Mouse (Mus musculus): ENCODE results near the gene Smurf1.
A peak's percentile ranks its signal among the peaks of the same experiment; 100 is the strongest.

The Smurf1 gene

DNA sequence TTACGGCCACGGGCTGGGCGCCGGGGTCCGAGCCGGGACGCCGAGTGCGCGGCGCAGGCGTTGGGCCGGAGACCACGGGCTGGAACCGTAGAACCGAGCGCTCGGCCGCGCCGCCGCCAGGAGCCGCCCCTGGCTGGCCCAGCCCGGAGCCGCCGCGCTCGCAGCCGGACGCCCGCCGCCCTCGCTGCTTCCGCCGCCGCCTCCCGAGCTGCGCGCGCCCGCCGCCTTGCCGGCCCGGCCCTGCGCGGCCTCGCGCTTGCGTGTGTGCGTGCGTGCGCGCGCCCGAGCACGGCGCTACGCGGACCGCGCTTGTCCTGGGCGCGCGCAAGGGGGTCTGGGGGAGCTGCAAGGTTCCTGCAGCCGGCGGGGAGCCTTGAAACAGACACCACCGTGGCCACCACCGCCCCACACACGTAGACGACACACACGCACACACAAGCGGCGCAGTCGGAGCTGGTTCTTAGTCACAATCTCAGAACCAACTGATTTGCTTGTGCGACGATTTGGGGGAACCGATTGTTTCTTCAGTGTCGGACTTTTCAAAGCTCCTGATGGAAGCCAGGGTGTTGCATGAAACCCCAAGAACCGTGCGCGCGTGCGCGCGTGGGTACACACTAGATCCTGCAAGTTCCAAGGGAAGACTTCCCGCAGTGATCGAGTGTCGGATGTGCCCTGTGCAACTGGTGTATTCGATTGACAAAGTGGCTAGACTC lies at the start of gene Smurf1:
TSS of gene Smurf1 (minus strand) at position 209 of the 713 bp plus-strand sequence.
- peak; percentile 80 for DNase-seq (ENCODE audit: low read depth, low spot score)

DNA sequence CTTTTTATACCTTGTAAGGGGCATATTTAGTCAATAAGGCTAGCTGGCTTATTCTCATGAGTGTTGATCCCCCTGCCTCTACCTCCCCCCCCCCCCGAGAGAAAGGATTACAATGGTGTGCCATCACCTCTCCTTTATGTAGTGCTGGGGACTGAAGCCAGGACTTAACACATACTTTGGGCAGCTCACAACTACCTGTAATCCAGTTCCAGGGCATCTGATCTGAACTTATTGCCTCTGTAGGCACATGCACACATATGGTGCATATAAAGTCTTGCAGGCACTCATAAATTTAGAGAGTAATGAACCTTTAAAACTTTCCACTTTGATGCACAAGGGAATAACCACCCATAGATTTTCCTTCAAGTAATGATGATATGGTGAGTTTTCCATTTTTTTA lies 48.6 kb upstream of the Smurf1 start:
- no peak for DNase-seq (ENCODE audit: low read depth, low spot score)

DNA sequence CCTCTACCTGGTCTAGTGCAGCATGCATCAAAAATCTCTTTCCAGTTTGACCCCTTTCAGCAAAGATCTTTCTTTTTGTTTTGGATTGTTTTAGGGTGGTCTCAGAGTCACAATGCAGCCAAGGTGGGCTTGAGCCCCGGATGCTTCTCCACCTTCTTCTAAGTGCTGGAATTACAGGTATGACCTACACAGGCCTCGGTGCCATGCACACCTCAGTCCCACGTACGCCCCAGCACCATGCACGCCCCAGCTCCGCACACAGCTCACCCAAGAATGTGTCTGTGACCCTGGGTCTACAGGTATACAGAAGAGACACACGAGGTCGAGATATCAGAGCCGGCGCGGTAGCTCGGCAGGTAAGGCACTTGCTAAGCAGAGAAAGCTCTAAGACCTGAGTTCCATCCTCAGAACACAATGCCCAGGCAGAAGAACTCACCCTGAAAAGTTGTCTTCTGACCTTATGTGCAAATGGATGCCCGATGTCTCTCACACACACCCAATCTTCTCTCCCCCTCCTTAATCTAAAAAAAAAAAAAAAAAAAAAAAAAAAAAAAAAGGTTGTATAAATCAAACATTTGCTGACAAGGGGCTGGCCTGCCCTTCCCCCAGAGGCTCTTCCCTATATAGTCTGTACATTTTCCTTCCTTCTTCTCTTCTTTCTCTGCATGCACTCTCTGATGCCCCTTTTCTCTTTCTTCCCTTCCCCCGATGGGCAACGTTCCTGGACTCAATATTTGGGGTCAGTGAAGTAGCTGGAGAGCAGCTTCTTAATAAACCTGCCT lies 43.4 kb upstream of the Smurf1 start:
- DNase-seq (ENCODE audit: low read depth, low spot score) = no peak

DNA sequence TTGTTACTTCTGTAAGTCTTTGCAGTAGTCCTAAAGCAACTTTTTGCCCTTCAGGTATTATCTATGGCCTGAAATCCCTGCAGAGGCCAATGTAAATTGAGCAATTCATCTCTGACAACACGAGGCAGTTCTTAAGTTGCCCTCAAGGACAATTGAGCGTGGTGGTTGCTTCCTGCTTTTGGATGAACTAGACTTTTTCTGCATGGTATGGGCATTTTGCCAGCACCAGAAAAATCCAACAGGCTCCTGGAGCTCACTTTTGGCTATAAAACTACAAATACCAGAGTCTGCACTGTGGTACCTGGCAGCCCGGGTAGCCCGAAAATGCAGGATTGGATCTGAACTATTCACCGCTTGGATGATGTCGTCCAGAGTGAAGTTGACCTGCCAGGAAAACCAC lies 39.9 kb upstream of the Smurf1 start:
- DNase-seq (ENCODE audit: low read depth, low spot score) = peak; percentile 22

DNA sequence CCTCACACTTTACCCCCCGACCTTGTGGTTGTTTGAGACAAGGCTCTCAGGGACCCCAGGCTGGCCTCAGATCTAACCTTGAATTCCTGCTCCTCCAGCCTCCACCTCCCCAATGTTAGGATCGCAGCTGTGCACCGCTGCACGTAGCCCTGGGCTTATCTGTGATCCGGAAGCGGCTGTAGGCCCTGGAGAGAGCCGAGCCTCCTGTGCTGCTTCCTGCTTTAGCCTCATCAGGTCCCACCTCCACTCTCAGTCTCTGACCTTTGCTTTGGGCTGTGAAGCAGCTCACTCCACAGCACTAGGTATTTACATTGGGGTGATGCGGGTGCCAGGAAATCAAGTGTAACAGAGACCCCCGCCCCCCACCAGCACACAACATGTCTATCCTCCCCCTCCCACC lies 38.8 kb upstream of the Smurf1 start:
- DNase-seq (ENCODE audit: low read depth, low spot score) = no peak

DNA sequence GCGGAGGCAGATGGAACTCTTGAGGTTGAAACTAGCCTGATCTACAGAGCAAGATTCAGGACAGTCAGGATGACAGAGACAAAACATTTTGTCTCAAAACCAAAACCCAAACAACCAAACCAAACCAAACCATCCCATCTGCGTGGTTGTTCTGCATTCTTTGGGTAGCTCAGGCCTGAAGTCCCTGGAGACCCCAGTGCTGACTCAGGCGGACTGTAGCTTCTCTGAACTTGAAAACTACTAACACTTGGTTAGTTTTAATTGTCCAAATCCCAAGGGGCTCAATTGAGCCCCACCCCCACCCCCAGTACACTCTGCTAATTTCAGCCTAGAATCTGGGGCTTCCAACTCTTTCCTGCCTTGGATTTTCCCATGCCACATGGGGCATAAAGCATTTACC lies 37.7 kb upstream of the Smurf1 start:
- DNase-seq (ENCODE audit: low read depth, low spot score) = peak; percentile 69

DNA sequence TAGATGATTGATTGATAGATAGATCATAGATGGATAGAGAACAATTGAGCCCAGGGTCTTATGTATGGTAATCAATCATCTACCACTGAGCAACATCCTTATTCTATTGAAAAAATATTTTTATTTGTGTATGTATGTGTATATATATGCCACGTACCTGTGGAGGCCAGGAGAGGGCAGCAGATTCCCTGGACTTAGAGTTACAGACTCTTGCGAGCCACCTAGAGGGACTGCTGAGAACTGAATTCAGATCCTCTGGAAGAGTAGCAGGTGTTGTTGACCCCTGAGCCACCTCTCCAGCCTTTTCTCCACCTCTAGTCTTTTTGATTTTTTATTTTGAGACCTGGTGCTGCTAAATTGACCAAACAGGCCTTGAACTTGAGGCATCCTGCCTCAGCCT lies 32.8 kb upstream of the Smurf1 start:
- DNase-seq (ENCODE audit: low read depth, low spot score) = peak; percentile 79

DNA sequence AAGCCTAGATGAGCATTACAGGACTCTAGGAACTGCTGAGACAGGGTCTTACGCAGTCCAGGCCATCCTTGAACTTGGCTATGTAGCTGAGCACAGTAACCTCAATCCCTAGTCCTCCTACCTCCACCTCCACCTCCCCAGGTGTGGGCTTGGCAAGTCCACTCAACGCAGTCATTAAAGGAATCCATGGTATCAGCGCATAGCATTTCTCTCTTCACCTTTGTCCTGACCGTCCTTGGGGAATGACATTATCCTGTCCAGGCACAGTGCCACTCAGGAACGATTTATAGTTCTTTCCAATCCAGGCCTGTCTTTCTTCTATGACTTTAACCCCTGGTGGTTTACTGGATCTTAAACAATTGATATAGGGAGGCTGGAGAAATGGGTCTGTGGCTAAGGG lies 24.8 kb upstream of the Smurf1 start:
- no peak for DNase-seq (ENCODE audit: low read depth, low spot score)

DNA sequence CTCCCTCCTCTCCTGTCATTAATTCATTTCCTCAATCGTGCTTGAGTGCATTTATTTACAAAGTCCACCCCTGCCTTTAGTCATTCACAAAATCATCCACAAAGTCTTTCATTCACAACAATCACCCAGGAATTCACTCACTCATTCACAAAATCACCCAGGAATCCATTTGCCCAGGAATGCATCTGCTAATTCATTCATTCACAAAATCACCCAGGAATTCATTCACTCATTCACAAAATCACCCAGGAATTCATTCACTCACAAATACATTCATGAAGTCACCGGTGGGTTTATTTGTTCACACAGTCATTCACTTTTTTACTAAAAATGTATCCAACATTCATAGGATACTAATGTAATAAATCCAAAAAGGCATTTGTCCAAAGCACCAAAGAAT lies 24.4 kb upstream of the Smurf1 start:
- no peak for DNase-seq (ENCODE audit: low read depth, low spot score)

DNA sequence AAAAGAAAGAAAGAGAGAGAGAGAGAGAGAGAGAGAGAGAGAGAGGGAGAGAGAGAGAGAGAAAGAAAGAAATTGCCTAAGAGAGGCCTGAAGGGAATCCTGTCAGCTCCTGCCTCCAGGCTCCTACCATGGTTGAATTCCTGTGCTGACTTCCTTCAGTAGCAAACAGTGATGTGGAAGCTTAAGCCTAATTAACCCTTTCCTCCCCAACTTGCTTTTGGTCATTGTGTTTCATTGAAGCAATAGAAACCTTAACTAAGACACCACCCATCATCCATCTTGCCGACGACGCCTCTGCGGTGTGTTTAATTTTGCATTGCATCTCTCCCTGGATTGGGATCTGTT lies 23.4 kb upstream of the Smurf1 start:
- no peak for DNase-seq (ENCODE audit: low read depth, low spot score)

DNA sequence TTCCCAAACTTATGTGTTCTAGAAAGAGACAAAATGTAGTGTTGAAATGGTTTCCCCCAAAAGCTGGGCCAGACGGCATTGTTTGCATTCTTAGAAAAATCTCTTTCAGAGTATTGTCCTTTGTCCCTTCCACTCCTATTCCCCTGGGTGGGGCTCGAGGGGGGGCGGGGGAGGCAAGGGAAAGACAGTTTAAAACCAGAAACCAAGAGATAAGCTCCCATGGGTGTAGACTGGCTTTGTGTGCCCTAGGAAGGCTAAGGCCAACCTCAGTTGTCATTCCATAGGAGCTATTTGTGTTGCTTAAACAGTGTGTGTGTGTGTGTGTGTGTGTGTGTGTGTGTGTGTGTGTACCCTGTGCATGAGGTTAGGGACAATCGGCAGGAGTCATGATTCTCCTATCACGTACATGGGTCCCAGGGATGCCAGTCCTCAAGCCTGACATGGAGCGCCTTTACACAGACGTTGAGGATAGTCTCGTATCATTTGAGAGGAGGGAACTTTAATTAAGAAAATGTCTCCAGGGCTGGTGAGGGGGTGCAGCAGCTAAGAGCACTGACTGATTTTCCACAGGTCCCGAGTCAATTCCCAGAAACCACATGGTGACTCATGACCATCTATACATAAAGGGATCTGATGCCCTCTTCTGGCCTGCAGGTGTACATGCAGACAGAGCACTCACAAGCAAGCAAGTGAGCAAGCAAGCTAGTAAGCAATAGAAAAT lies 22.9 kb upstream of the Smurf1 start:
- peak; percentile 96 for DNase-seq (ENCODE audit: low read depth, low spot score)

DNA sequence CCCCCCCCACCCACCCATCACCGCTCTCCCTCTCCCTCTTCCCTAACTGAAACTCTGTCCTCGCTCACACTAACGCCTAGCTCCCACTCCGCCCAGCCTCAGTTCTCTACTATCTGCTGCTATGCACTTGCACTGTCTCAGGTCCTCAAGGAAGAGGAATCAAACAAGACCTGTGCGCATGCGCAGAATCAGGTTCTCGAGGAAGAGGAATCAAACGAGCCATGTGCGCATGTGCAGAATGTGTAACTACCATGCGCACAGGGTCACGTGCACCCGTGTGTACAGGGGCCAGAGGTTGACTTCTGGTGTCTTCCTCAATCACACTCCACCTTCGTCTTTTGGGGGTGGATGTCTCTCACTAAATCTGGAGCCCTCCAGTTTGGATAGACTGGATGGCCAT lies 21.9 kb upstream of the Smurf1 start:
- no peak for DNase-seq (ENCODE audit: low read depth, low spot score)

DNA sequence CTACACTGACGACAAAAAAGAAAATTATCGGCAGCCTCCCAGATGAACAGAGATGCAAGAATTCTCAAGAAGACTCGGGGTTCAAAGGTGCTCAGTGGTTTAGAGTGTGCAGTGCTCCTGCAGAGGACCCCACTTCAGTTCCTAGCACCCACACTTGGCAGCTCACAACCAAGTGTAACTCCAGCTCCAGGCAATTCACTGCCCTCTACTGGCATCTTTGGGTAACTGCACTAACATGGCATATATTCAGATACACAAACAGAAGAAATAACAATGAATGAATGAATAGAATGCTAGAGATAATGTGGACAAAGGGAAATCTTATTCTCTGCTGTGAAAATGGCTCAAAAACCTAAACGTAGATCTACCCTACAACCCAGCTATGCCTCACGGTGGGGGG lies 19.2 kb upstream of the Smurf1 start:
- no peak for DNase-seq (ENCODE audit: low read depth, low spot score)

DNA sequence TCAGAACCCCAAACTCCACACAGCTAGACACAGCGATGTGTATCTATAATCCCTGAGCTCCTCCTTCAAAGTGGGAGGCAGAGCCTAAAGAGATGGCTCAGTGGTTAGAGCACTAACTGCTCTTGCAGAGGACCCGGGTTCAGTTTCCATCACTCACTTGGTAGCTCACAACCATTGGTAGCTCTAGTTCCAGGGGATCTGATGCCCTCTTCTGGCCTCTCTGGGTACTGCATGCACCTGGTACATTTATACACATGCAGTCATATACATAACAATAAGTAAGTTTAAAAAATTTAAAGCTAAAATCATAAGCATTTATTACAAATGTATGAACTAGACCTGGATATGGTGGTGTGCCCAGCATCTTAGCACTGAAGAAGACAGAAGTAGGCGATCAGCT lies 17.6 kb upstream of the Smurf1 start:
- peak; percentile 32 for DNase-seq (ENCODE audit: low read depth, low spot score)

DNA sequence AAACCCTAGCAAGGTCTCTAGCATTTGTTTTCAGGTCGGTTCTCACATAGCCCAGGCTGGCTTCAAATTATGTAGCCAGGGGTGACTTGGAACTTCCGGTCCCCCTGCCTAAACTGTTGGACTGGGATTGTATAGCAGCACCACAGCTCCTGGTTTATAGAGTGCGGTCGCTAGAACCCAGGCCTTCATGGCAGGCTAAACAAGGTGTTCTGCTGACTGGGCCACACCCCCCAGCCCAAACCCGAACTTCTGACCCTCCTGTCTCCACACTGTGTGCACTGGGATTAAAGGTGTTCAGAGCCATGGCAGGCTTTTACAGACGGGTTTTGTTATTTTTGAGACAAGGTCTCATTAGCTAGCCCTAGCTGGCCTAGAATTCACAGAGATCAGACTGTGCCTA lies 13.5 kb upstream of the Smurf1 start:
- DNase-seq (ENCODE audit: low read depth, low spot score) = no peak

DNA sequence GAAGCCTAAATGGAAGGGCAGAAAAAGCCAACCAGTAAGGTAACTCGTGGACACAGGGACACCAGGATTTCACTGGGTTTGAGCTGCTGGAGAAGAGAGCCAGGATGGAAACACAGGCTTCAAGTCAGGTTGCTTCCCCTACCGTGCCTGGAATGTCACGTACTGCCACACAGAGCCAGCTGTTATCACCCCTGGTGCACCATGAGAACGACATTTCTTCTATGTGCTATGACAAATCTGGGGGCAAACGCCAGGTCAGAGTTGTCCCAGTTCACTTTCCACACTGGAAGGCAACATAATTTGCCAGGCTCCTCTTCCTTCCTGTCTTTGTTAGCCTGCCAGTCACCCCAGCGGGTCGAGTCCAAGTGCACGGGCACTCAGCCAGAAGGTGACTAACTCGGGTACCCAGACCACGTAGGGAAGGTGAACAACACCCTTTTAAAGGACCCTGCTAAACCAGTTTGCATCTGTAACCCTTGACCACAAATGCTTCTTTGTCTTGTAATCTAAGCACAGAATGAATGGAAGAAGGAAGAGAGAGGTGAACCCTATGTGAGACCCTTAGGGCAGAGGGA lies 13.0 kb upstream of the Smurf1 start:
- DNase-seq (ENCODE audit: low read depth, low spot score) = peak; percentile 83

DNA sequence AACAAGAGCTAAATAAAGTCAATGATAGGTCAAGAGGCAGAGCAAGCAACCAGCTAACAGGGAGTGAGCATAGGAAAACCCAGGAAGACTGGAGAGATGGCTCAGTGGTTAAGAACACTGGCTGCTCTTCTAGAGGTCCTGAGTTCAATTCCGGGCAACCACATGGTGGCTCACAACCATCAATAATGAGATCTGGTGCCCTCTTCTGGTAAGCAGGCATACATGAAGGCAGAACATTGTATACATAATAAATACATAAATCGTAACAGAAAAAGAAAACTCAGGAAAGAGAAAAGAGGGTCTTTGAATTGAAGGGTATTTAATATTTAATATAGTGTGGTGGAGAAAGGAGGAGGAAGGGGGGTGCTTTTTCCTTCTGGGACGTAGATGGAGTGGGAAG lies 5.6 kb upstream of the Smurf1 start:
- no peak for DNase-seq (ENCODE audit: low read depth, low spot score)

DNA sequence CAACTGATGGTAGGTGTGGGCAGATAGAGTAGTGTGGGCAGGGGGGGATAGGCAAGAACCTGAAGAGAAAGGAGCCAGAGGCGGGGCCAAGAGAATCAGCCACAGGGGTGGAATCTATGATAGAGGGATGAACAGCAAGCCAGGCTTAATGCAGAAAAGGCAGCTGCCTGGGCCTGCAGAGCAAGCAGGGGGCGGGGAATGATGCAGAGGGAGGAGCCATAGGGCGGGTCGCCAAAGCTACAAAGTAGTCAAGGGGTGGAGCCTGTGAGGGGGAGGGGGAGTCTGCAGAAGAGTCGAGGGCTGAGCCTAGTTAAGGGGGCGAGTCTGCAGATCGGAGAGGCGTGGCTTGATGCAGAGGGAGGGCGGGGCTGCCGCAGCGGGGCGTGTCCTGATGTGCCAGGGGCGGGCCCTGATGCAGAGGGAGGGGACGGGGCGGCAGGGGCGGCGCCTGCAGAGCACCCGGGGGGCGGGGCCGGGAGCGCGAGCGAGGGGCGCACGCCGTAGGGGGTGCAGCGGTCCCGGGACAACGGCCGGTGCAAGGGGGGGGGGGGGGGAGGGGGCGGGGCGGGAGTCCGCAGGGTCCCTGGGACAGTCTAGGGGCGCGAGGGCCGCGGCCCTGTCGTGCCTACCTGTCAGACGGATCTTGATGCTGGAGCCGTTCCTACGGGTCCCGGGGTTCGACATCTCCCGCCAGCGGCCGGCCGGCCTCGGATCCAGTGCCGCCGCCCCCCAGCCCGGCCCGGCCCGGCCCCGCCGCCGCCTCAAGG lies 592 bp downstream of the Smurf1 start:
- DNase-seq (ENCODE audit: low read depth, low spot score) = peak; percentile 97

DNA sequence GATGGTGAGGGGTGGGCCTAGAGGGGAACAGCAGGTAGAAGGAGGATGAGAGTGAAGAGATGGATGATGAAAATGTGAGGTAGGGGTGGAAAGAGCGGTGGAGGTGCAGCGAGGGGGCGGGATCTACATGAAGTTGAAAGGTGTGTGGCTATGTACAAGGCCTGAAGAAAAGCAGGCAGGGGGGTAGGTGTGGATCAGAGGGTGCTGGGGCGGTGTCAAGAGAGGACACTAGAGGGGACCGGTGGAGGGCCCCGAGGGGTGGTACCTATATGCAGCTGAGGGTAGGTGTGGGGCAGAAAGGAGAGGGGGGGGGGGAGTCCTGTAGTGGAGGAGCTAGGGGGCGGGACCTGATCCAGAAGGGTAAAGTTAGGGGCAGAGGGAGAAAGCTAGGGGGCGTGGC lies 1.2 kb downstream of the Smurf1 start:
- DNase-seq (ENCODE audit: low read depth, low spot score) = no peak

DNA sequence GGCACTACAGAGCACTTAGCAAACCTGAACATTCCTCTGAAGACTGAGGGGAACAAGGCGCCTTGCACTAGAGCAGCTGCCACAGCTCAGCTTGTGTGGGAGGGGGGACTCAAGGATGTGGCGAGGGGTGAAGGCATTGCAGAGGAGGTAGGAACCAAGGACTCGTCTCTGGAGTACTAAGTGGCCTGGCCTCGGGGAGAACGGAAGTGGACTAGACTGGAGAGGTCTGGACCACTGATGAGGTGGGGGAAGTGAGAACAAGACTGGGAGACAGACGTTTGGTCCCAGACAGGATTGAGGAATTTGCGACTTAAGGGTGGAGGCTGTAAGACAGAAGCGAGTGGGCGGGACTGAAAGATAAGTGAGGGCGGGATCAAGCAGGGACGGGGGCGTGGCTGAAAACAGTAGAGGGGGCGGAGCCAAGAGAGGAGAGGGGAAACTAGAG lies 1.8 kb downstream of the Smurf1 start:
- DNase-seq (ENCODE audit: low read depth, low spot score) = peak; percentile 89

DNA sequence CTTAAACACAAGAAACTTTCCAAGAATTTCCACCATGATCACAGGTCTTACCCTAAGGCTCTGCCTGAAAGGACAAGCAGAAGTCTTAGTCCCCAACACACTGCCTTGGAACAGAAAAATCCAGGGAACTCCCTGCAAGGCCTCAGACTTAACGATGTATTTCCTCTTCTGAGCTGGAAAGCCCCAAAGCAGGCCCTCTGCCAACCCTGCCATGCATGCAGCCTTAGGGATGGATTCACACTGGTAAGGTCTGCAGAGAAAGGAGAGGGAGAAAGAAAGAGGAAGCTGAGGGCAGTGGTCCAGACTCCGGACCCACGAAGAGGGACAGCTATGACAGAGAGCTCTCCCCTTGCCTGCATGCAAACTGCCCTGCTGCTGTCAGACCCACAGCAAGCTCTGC lies 2.2 kb downstream of the Smurf1 start:
- DNase-seq (ENCODE audit: low read depth, low spot score) = peak; percentile 72

DNA sequence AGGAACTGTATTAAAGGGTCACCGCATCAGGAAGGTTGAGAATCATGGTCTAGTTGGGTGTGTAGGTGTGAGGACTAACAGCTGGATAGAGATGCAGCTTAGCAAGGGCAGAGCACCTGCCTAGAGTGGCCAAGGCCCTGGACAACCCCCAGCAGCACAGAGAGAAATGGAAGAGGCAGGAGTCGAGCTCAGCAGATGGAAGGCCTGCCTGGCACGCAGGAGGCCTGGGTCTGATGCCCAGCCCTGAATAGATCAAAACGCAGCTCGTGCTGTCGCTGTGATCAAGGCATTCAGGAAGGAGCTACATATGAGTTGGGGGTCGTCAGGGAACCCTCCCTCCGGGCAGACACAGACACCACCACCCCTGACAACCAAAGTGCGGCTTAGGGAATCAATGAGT lies 7.4 kb downstream of the Smurf1 start:
- no peak for DNase-seq (ENCODE audit: low read depth, low spot score)

All from 3T3-L1 (cell line).